Mouse (Mus musculus) limb, embryonic 14.5 days (tissue): Measurements from ENCODE around the gene Gm525. TPM values are rescaled to one million over a fixed set of nuclear protein-coding genes. Genes with fewer than 3 reads are reported as not detected.

Experiments used
- ATAC-seq: fragments of 200-750 bp; cut with Nextera tagmentation; 2 replicates; pipeline ENCODE4 v1.8.0; 2017; ENCODE audit warnings: low read depth, moderate number of reproducible peaks, moderate TSS enrichment; ENCODE audit not compliant: low FRiP score
- DNase-seq: peaks from one replicate; pipeline ENCODE4 v3.0.0-alpha.2; 2015; ENCODE audit warnings: low spot score
- H3K27ac ChIP-seq: fragments of 300-500 bp; sonication (generic); replicated peaks from 2 replicates; pipeline ENCODE4 v1.5.1; 2014; ENCODE audit warnings: low read depth, mild to moderate bottlenecking, low read length, moderate library complexity, mixed read lengths
- H3K27me3 ChIP-seq: fragments of 300-500 bp; sonication (generic); 2 replicates; pipeline ENCODE4 v1.6.1; 2014; ENCODE audit warnings: low read length, mixed read lengths; ENCODE audit not compliant: control insufficient read depth, insufficient read depth
- H3K36me3 ChIP-seq: fragments of 300-500 bp; sonication (generic); 2 replicates; pipeline ENCODE4 v1.6.1; 2014; ENCODE audit warnings: mild to moderate bottlenecking, low read length, moderate library complexity, mixed read lengths; ENCODE audit not compliant: control insufficient read depth, insufficient read depth
- H3K4me1 ChIP-seq: fragments of 300-500 bp; sonication (generic); 2 replicates; pipeline ENCODE4 v1.6.1; 2014; ENCODE audit warnings: antibody characterized with exemption, low read length, mixed read lengths; ENCODE audit not compliant: control insufficient read depth, insufficient read depth
- H3K4me2 ChIP-seq: fragments of 300-500 bp; sonication (generic); replicated peaks from 2 replicates; pipeline ENCODE4 v1.6.1; 2014; ENCODE audit warnings: low read depth, mild to moderate bottlenecking, low read length, moderate library complexity; ENCODE audit not compliant: severe bottlenecking
- H3K4me3 ChIP-seq: fragments of 300-500 bp; sonication (generic); replicated peaks from 2 replicates; pipeline ENCODE4 v1.5.1; 2014; ENCODE audit warnings: low read length
- H3K9ac ChIP-seq: fragments of 300-500 bp; sonication (generic); 2 replicates; pipeline ENCODE4 v1.6.1; 2014; ENCODE audit warnings: mild to moderate bottlenecking, low read depth, low read length, moderate library complexity; ENCODE audit not compliant: severe bottlenecking
- H3K9me3 ChIP-seq: fragments of 300-500 bp; sonication (generic); 2 replicates; pipeline ENCODE4 v1.6.1; 2016; ENCODE audit warnings: low read length; ENCODE audit not compliant: control insufficient read depth
- POLR2A ChIP-seq: fragments of 200-500 bp; IDR thresholded peaks from 2 replicates; pipeline ENCODE4 v1.8.0; 2012; ENCODE audit warnings: inconsistent platforms, mild to moderate bottlenecking, moderate library complexity, borderline replicate concordance; ENCODE audit not compliant: insufficient read depth, insufficient read length; ENCODE audit errors: extremely low read depth
- WGBS: fragments of 180-500 bp; shearing (Covaris S2); extraction: QIAGEN DNeasy Blood & Tissue Kit; methylation state at CpG from one replicate; pipeline ENCODE4 v1.1.7; 2014; 5-methylcytosine and 5-hydroxymethylcytosine counted together
- polyA plus RNA-seq, 2 experiments: library from polyadenylated mRNA; depleted of rRNA in 1 of 2; stranded (reverse) in 1 of 2; unstranded in 1 of 2; fragments of >200 nt; fragmentation: Nextera tagmentation in 1 of 2; extraction: Ambion mirVana in 1 of 2; gene quantifications; 2 replicates each; pipeline versions ENCODE4 v1.2.1 to v1.2.3; 2012 to 2014

Gene Gm525
- polyA plus RNA-seq, 2 experiments: 1.8 to 2.3 TPM

DNA sequence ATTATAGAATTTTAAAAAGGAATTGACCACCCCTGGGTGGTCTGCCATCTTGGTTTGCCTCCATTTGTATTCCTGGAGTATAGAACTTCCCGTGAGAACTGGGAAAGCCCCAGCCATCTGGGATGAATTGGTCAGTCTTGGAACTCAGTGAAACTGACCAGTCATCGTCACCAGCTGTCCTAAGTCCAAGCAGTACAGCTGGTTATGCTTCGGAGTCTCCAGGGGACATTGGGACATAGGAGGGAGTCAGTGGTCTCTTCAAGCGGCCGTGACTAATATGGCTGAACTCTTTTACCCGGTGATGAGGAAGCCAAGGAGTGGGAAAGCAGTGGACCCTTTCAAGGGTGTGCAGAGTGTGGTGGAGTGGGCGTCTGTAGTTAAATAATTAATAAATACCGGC lies 31.6 kb downstream of the Gm525 start:
- no peak for TF ChIP-seq POLR2A
- H3K4me2 ChIP-seq: no peak overlapping the region
- H3K4me3 ChIP-seq: no peak overlapping the region
- no peaks in the 10 kb centered on the region for H3K36me3 ChIP-seq
- no peak overlapping the region for H3K9ac ChIP-seq
- 95% methylated on average over 8 of the region's 8 CpGs for WGBS
- no peaks in the 10 kb centered on the region for H3K9me3 ChIP-seq
- no peak for DNase-seq
- no peak overlapping the region for H3K27ac ChIP-seq
- H3K4me1 ChIP-seq: no peaks in the 10 kb centered on the region
- no peak for ATAC-seq
- H3K27me3 ChIP-seq: no peaks in the 10 kb centered on the region

DNA sequence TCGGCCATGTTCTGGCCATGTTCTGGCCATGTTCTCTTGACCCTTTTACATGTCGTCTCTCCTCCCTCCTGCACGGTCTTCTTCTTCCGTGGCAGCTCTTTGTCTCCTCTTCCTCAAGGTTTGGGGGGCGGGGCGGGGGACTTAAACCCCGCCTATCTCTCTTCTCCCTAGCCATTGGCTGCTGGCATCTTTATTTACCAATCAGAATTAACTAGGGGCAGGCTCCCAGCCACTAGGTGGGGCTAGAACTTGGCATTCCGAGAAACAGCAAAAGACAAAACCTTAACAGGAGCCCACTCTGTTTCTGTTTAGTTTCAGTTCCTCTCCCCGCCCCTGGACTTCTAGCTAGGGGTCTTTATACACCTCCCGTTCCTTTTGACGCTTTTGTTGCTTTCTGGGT lies 32.2 kb downstream of the Gm525 start:
- H3K4me2 ChIP-seq: no peak overlapping the region
- WGBS: 85% methylated on average over 11 of the region's 11 CpGs
- H3K9me3 ChIP-seq: no peaks in the 10 kb centered on the region
- ATAC-seq (no peak), DNase-seq (no peak)
- no peak overlapping the region for H3K4me3 ChIP-seq
- no peaks in the 10 kb centered on the region for H3K27me3 ChIP-seq
- H3K4me1 ChIP-seq: no peaks in the 10 kb centered on the region
- no peaks in the 10 kb centered on the region for H3K36me3 ChIP-seq
- no peak overlapping the region for H3K9ac ChIP-seq
- TF ChIP-seq POLR2A: no peak
- H3K27ac ChIP-seq: no peak overlapping the region

DNA sequence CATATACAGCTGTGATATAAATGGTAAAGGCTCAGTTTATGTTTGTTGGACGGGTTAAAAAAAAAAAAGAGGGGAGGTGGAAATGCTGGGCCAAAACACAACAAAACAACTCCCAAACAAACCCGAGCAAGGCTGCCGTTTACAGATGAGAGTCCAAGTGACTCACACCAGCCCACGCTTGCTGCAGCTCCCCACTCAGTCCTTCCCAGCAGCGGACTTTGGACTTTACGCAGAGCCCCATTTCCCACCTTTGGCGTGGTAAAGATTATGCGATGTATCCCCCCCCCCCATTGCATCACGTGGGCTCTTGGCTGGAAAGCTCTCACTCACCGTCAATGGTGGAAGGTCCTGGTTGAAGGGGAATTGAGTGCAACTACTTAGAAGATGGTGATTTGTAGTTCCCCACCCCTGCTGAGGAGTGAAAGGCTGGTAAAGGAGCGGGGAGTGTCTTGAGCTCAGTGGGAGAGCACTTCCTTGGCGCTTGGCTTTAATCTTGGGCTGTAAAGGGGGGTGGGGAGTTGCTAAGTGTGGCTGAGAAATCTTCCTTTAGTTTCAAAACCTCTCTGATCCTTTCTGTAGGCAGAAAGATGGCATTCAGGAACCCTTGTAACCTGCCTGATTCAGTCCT lies 33.7 kb downstream of the Gm525 start:
- no peaks in the 10 kb centered on the region for H3K36me3 ChIP-seq
- no peaks in the 10 kb centered on the region for H3K4me1 ChIP-seq
- H3K4me2 ChIP-seq: no peak overlapping the region
- TF ChIP-seq POLR2A: no peak
- no peaks in the 10 kb centered on the region for H3K9me3 ChIP-seq
- H3K27ac ChIP-seq: no peak overlapping the region
- WGBS: 23% methylated on average over 12 of the region's 12 CpGs
- H3K9ac ChIP-seq: no peak overlapping the region
- DNase-seq (no peak), ATAC-seq (no peak)
- no peak overlapping the region for H3K4me3 ChIP-seq
- no peaks in the 10 kb centered on the region for H3K27me3 ChIP-seq

DNA sequence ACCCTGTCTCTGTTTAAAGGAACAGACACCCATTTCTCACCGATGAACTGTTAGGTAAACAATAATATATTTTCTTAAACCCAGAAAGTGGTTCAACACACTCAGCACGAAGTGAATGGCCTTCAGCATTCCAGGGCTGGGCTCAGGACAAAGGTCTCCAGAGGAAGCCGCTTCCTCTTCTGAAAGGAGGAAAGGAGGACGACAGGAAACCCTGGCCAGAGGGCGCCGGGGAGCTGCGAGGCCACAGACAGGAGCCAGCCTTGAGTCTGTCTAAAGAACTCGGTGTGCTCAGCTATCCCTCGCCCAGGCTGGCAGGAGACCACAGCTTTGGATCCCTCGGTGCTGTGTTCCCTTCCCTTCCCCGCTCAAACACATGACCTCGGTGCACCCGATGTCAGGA lies 50.8 kb downstream of the Gm525 start:
- 0 out of 2 replicates have a peak, but pooled peaks cover 3% of the 10 kb centered on the region for H3K4me1 ChIP-seq
- no peaks in the 10 kb centered on the region for H3K36me3 ChIP-seq
- 16% methylated on average over 13 of the region's 13 CpGs for WGBS
- no peak overlapping the region for H3K4me3 ChIP-seq
- TF ChIP-seq POLR2A: no peak
- no peaks in the 10 kb centered on the region for H3K9me3 ChIP-seq
- no peak overlapping the region for H3K27ac ChIP-seq
- H3K27me3 ChIP-seq: no peaks in the 10 kb centered on the region
- ATAC-seq: no peak
- H3K4me2 ChIP-seq: no peak overlapping the region
- H3K9ac ChIP-seq: no peak overlapping the region
- no peak for DNase-seq

DNA sequence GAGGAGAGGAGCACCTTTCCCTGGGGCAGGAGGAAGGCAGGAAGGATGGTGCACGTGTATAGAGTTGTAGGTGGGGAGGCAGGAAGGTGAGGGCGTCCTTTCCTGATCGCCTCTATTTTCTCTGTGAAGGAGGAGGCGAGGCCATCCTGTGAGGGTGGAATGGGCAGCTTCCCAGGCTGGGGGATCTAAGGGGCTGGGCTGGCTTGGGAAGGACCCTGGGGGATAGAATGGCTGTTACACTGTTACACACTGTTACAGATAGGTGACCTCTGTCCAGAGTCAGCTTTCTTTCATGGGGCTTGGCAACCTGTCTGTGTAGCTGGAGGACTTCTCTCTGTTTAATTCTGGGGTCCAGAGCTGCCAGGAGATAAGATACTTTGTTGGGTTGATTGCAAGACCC lies 57.2 kb downstream of the Gm525 start:
- no peak for ATAC-seq
- WGBS: 40% methylated on average over 4 of the region's 4 CpGs
- H3K27ac ChIP-seq: no peak overlapping the region
- no peaks in the 10 kb centered on the region for H3K4me1 ChIP-seq
- DNase-seq: no peak
- H3K36me3 ChIP-seq: no peaks in the 10 kb centered on the region
- H3K9me3 ChIP-seq: no peaks in the 10 kb centered on the region
- TF ChIP-seq POLR2A: no peak
- no peak overlapping the region for H3K9ac ChIP-seq
- no peak overlapping the region for H3K4me2 ChIP-seq
- H3K27me3 ChIP-seq: no peaks in the 10 kb centered on the region
- no peak overlapping the region for H3K4me3 ChIP-seq

DNA sequence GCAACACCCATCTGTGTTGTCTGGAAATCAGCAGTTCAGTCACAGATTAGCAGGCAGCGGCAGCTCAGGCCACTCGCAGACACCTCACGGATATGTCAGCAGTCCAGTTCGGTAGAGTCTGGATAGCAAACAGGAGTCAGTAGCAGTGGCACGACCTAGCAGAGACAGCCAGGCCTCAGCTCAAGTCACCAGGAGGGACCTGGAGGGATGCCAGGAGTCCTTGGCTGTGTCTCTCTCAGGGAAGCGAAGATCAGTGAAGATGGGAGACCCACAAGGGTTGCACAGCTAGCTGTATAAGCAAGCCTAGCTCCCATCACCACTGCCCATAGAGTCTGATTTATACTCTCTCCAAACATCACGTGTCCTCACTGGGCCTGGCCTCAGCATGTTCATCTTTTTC lies 58.8 kb downstream of the Gm525 start:
- ATAC-seq (no peak), DNase-seq (no peak)
- Histone ChIP-seq H3K9me3 (no peaks in the 10 kb centered on the region), H3K4me3 (no peak overlapping the region), H3K27me3 (no peaks in the 10 kb centered on the region), H3K4me2 (no peak overlapping the region), H3K27ac (no peak overlapping the region), H3K4me1 (no peaks in the 10 kb centered on the region), H3K9ac (no peak overlapping the region), H3K36me3 (no peaks in the 10 kb centered on the region)
- no peak for TF ChIP-seq POLR2A
- 83% methylated on average over 7 of the region's 7 CpGs for WGBS
